Mouse (Mus musculus): ENCODE measurements around the gene Gls2.
A peak's percentile ranks its signal among the peaks of the same experiment; 100 is the strongest.
"Not testable (repeated sequence)": the region's sequence is repeated elsewhere in the genome, so short reads cannot be mapped to it uniquely, and the experiment has no call there.

Gls2 gene

DNA sequence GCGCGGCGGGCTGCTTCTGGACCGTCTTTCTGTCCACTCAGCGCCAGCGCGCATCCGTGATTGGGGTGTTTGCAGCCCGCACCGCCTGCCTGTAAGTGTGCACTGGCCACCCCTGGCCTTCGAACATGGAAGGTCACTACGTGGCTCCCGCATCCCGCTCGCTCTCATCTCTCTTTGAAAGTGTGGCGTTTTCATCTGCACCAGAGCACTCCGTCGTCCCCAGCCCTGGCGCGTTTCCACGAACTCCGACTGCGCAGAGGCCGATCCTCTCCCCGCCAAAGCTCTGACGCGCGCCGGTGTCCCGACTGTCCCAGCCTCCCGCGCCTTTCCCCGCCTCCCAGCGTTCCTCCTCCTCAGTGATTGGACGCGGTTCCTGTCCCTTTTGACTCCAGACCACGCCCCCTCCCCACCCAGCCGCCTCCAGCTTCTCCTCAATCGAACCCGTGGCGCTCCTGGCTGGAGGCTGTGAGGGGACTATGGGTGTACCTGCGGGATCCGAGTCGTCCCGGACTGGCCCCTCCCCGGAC is at the start of gene Gls2:
Gene Gls2, plus strand, starts transcription at position 434 of the 527 bp plus-strand sequence.
- peak; percentile 88 for DNase-seq (ENCODE audit: low read depth, low spot score)

DNA sequence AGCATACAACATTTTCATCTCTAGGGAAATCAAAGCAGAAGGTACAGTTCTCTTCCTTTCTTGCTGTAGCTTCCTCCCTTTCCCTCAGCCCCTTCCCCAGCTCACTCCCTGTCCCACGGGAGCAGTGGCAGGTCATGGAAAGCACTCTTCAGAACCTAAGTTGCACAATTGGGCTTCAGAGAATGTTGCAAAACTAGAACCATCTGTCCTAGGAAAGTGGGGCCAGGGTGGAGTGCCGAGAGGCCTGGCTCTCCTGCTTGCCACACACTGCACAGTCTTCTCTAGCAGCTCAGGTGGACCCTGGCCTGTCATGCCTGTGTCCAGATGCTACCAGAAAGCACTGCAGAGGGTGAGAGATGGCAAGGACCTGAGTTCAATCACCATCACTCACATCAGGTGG is 49.3 kb upstream of the Gls2 start:
- DNase-seq (ENCODE audit: low read depth, low spot score) = no peak

DNA sequence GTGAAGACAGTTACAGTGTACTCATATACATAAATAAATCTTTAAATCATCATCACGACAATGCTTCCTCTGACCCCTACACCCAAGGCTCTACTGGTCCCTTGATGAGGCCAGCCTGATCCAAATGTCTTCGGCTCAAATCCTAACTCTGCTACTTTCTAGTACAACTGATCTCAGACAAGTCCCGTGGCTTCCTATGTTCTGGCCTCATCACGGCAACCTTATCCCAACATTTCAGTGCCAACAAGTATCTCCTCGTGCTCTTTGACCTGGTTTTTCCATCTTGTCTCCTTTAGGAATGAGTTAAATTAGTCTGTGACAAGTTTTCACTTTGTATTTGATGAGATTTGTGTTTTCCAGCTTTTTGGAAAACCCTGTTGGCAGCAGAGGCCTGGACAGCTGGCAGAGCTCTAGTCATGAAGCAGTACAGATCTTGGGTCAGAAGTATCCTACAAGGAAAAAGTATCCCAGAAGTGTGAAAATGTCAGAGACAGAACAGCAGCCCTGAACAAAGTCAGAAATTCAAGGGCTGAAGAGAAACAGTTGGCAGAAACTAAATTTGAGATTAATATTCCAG is 45.4 kb upstream of the Gls2 start:
- DNase-seq (ENCODE audit: low read depth, low spot score) = no peak

DNA sequence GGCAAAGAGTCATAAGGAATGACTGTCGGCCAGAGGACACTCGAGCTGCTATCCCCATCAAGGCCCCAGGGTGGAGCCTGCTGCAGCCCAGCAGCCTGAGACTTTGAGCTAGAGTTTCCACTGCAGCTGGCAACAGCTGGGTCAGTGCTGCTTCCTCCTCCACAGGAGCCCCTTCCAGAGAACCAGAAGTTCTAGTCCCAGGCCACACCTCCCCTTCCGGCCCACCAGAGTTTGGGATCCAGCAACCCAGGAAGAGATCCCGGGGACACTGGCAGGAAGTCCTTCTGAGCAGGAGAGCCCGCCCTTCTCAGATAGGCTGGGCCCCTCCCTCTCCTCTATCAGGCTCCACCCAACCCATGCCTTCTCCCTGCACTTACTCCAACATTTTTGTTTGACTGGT is 44.7 kb upstream of the Gls2 start:
- no peak for DNase-seq (ENCODE audit: low read depth, low spot score)

DNA sequence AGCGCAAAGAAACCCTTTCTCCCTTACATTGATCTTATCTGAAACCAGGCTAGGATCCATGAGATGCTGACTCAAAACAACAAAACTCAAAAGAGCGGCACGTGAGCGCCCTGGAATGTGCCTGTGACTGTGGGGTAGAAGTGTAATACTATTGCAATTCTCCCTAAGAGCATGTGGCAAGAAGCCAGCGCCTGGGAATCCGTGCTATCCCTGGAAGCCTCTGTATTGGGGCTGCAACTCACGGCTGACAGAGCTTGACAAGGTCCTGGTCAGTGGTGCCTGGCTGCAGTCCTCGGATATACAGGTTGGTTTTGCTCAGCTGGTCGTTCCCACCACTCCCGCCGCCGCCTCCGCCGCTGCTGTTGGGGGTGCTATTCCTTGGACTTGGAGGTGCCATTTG is 43.3 kb upstream of the Gls2 start:
- no peak for DNase-seq (ENCODE audit: low read depth, low spot score)

GRCm38 (mm10) chr10:128153978-128154377 is 40.3 kb upstream of the Gls2 start:
- no peak for DNase-seq (ENCODE audit: low read depth, low spot score)

GRCm38 (mm10) chr10:128165726-128166125 is 28.5 kb upstream of the Gls2 start:
- DNase-seq (ENCODE audit: low read depth, low spot score) = not testable (repeated sequence)

DNA sequence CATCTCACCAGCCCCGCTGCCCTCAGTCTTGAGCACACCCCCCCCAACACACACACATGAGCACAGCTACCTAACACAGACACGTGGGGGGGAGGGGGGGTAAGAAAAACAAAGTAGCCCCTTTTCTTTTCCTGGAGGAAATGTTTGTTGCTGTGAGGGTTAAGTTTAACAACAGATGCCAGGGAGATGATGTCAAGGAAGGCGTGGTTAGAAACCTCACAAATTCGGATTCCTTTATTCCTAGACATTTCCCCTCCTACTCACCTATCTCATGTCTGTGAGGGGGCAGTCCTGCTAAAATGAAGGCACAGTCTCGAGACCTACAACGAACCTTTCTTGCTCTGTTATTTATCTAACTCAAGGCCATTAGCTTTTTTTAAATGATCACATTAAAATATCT is 27.2 kb upstream of the Gls2 start:
- DNase-seq (ENCODE audit: low read depth, low spot score) = no peak

GRCm38 (mm10) chr10:128171348-128171747 is 22.9 kb upstream of the Gls2 start:
- not testable (repeated sequence) for DNase-seq (ENCODE audit: low read depth, low spot score)

DNA sequence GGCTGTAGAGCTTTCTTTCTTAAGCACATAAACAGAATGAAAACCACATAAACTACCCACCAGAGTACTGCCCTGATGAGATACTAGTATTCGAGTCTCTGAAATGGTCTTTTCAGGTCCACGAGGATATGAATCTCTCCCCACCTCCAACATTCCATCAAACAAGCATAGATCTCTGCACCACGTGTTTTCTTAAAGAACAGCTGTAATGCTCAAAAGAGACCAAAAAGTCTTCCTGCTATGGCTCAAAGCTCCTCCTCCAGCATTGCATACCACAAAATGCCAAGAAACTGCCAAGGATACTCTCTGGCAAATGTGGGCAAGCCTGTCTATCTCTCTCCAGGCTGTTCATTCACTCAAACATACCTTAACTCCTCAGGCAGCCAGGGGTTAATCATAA is 19.0 kb upstream of the Gls2 start:
- DNase-seq (ENCODE audit: low read depth, low spot score) = no peak

DNA sequence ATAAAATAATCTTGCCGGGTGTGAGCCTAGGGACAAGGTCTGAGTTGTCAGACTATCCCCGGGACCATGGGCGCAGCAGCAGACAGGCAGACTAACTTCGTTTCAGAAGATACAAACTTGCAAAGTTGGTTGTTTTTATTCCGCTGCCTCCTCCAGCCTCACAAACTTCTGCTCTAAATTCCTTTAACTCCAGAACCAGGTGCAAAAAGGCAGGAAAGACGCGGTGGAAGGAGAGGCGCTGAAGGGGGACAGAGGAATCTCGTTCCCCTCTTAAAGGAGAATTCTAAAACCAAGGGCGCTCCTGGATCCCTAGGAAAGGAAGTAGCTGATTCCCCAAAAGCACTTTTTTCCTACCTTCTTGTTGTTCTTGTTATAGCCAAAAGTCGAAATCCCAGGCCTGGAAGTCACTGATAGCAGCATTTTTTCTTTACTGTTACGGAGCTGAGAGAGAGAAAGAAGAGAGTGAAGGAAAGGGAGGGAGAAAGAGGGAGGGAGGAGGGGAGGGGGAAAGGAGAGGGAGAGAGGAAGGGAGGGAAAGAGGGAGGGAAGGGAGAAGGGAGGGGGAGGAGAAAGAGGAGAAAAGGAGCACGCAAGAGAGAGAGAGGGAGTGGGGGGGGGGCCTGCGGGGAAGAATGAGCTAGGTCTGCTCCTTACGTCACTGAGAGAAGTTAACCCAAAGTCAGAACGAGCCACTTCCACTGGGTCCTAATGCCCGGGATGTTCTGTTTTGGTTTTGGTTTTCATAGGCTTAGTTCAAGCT is 18.1 kb upstream of the Gls2 start:
- DNase-seq (ENCODE audit: low read depth, low spot score) = peak; percentile 87

DNA sequence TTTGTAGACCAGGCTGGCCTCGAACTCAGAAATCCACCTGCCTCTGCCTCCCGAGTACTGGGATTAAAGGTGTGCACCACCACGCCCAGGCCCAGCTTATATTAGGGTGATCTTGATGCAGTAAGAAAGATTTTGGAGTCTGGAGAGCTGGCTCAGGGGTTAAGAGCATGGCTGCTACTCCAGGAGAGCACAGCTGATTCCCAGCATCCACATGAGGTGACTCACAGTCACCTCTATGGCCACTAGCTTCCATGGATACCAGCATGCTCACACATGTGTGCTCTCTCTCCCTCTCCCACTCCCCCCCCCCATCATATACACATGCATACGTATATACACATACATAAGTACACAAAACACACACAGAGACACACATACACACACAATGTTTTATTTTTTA is 16.9 kb upstream of the Gls2 start:
- DNase-seq (ENCODE audit: low read depth, low spot score) = no peak

- no peak for DNase-seq (ENCODE audit: low read depth, low spot score)
Measured at GRCm38 (mm10) chr10:128179989-128180388, 14.3 kb upstream of the Gls2 start, which contains the start of gene Rbms2. Rbms2 (minus strand) TSS chr10:128180297.

GRCm38 (mm10) chr10:128184296-128184695 is 10.0 kb upstream of the Gls2 start:
- no peak for DNase-seq (ENCODE audit: low read depth, low spot score)

DNA sequence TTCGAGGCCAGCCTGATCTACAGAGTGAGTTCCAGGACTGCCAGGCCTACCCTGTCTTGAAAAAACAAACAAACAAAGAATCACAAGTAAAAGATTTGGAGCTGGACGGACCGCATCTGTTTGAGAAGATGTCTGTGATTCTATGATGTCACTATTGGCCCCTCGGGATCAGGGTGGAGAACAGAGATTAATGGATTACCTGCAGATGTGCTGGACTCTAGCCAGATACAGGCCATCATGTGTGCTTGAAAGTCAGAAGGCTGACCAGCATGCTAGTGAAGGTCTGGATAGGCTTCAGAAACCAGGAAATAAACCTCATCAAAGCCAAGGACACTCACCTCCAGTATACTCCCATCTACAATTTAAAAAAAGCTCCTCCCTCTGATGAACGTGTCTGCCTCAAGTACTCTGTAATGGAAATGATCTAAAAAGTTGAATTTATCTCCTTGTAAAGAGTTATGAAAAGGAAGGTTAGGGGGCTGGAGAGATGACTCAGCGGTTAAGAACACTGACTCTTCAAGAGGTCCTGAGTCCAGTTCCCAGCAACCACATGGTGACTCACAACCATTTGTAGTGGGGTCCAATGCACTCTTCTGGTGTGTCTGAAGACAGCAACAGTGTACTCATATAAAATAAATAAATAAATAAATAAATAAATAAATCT is 8.8 kb upstream of the Gls2 start:
- no peak for DNase-seq (ENCODE audit: low read depth, low spot score)

GRCm38 (mm10) chr10:128185959-128186358 is 8.3 kb upstream of the Gls2 start:
- peak; percentile 84 for DNase-seq (ENCODE audit: low read depth, low spot score)

DNA sequence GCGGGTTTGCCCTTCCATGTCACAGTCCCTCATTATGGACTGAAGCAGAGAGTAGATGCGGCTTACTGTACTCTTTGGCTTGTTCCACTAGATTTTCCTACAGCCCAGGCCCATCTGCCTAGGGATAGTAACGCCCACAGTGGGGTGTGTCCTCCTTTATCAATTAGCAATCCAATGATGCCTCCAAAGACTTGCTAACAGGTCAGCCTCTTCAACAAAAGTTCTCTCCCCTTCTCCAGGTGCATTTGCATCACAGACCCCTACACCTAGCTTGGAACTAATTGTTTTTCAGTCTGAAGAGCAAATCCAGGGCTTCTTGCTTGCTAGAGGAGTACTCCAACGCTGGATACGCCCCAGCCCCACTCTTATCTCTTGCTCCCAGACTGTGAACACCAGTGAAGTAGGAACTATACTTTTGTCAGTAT is 7.1 kb upstream of the Gls2 start:
- no peak for DNase-seq (ENCODE audit: low read depth, low spot score)

GRCm38 (mm10) chr10:128188242-128188877 is 5.9 kb upstream of the Gls2 start:
- peak; percentile 81 for DNase-seq (ENCODE audit: low read depth, low spot score)

DNA sequence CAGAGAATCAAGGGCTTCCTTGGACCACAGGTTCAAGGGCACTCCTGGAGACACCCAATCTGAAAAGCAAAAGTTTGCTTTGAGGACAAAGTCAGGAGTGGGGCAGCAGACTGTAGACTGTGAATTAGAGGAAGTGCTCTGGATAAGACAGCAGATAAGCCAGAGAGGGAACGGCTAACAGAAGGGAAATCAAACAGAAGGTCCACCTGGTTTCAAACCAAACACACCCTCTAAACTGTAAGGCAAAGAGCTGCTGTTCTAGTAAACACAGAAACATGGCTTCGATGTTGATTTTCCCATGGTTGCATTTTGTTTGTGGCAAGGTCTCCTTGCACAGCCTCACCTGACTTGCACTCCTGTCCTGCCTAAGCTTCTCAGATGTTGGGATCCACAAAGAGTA is 2.8 kb upstream of the Gls2 start:
- no peak for DNase-seq (ENCODE audit: low read depth, low spot score)

GRCm38 (mm10) chr10:128192030-128192766 is 2.1 kb upstream of the Gls2 start:
- DNase-seq (ENCODE audit: low read depth, low spot score) = not testable (repeated sequence)

GRCm38 (mm10) chr10:128193113-128193512 is 1.1 kb upstream of the Gls2 start:
- no peak for DNase-seq (ENCODE audit: low read depth, low spot score)

All from CD4-positive helper T cell, adult 2 months (primary cell).